Mouse (Mus musculus) embryonic facial prominence, embryonic 13.5 days (tissue): ENCODE results near the gene Zc3h13. TPM values are rescaled to one million over a fixed set of nuclear protein-coding genes. Genes with fewer than 3 reads are reported as not detected.

Source experiments
- ATAC-seq: fragments of 200-750 bp; cut with Nextera tagmentation; 2 replicates; pipeline ENCODE4 v1.8.0; 2017; ENCODE audit warnings: low read depth; ENCODE audit not compliant: insufficient number of reproducible peaks, insufficient read depth, low FRiP score, low TSS enrichment
- H3K27ac ChIP-seq: fragments of 300-500 bp; sonication (generic); 2 replicates; pipeline ENCODE4 v1.5.1; 2015; ENCODE audit warnings: moderate library complexity, mild to moderate bottlenecking, inconsistent platforms
- H3K27me3 ChIP-seq: fragments of 300-500 bp; sonication (generic); 2 replicates; pipeline ENCODE4 v1.6.1; 2015; ENCODE audit warnings: mild to moderate bottlenecking, inconsistent platforms
- H3K36me3 ChIP-seq: fragments of 300-500 bp; sonication (generic); 2 replicates; pipeline ENCODE4 v1.6.1; 2015; ENCODE audit warnings: mild to moderate bottlenecking, inconsistent platforms
- H3K4me1 ChIP-seq: fragments of 300-500 bp; sonication (generic); 2 replicates; pipeline ENCODE4 v1.6.1; 2015; ENCODE audit warnings: inconsistent platforms
- H3K4me2 ChIP-seq: fragments of 300-500 bp; sonication (generic); 2 replicates; pipeline ENCODE4 v1.6.1; 2015; ENCODE audit warnings: moderate library complexity, mild to moderate bottlenecking, inconsistent platforms
- H3K4me3 ChIP-seq: fragments of 300-500 bp; sonication (generic); 2 replicates; pipeline ENCODE4 v1.5.1; 2015; ENCODE audit warnings: mild to moderate bottlenecking, inconsistent platforms
- H3K9ac ChIP-seq: fragments of 300-500 bp; sonication (generic); 2 replicates; pipeline ENCODE4 v1.6.1; 2015; ENCODE audit warnings: mild to moderate bottlenecking, inconsistent platforms
- H3K9me3 ChIP-seq: fragments of 300-500 bp; sonication (generic); 2 replicates; pipeline ENCODE4 v1.6.1; 2016; ENCODE audit warnings: inconsistent platforms
- WGBS: fragments of 180-500 bp; shearing (Covaris S2); methylation state at CpG from one replicate; pipeline ENCODE4 v1.1.7; 2015; ENCODE audit warnings: mixed read lengths; 5-methylcytosine and 5-hydroxymethylcytosine counted together
- polyA plus RNA-seq: library from polyadenylated mRNA; unstranded; fragments of >200 nt; fragmentation: Nextera tagmentation; extraction: Ambion mirVana; gene quantifications from 2 replicates; pipeline ENCODE4 v1.2.1, GENCODE M21; 2015

The Zc3h13 gene
- polyA plus RNA-seq, 1 experiment from 2014 or later = 42.5 TPM

GRCm38 (mm10) chr14:75328062-75328461 lies 43.9 kb downstream of the Zc3h13 start:
- H3K27me3 ChIP-seq = no peaks in the 10 kb centered on the region
- H3K27ac ChIP-seq = no peak overlapping the region
- no peak overlapping the region for H3K4me2 ChIP-seq
- H3K9me3 ChIP-seq = no peaks in the 10 kb centered on the region
- 86% methylated on average over 8 of the region's 8 CpGs for WGBS
- ATAC-seq = no peak
- H3K4me1 ChIP-seq = no peaks in the 10 kb centered on the region
- H3K9ac ChIP-seq = no peak overlapping the region
- H3K4me3 ChIP-seq = no peak overlapping the region
- H3K36me3 ChIP-seq = peaks cover 70% of the 10 kb centered on the region

GRCm38 (mm10) chr14:75330621-75331020 lies 46.4 kb downstream of the Zc3h13 start:
- ATAC-seq = no peak

GRCm38 (mm10) chr14:75334321-75334720 lies 50.1 kb downstream of the Zc3h13 start:
- peaks cover 65% of the 10 kb centered on the region for H3K36me3 ChIP-seq
- 93% methylated on average over 4 of the region's 4 CpGs for WGBS
- no peaks in the 10 kb centered on the region for H3K9me3 ChIP-seq
- no peaks in the 10 kb centered on the region for H3K4me1 ChIP-seq
- no peak for ATAC-seq
- no peak overlapping the region for H3K27ac ChIP-seq
- no peak overlapping the region for H3K9ac ChIP-seq
- H3K27me3 ChIP-seq = no peaks in the 10 kb centered on the region
- H3K4me2 ChIP-seq = no peak overlapping the region
- no peak overlapping the region for H3K4me3 ChIP-seq

More at GRCm38 (mm10) chr14:75330621-75331020, 46.4 kb downstream of the Zc3h13 start:
- WGBS = 87% methylated on average over 6 of the region's 6 CpGs
- Histone ChIP-seq H3K4me3 (no peak overlapping the region), H3K4me2 (no peak overlapping the region), H3K36me3 (peaks cover 58% of the 10 kb centered on the region), H3K9me3 (no peaks in the 10 kb centered on the region), H3K9ac (no peak overlapping the region), H3K27ac (no peak overlapping the region), H3K27me3 (no peaks in the 10 kb centered on the region), H3K4me1 (no peaks in the 10 kb centered on the region)

GRCm38 (mm10) chr14:75337884-75338283 lies 53.7 kb downstream of the Zc3h13 start:
- WGBS = 81% methylated on average over 2 of the region's 2 CpGs
- Histone ChIP-seq H3K4me1 (no peaks in the 10 kb centered on the region), H3K36me3 (peaks cover 49% of the 10 kb centered on the region), H3K9me3 (no peaks in the 10 kb centered on the region), H3K4me3 (no peak overlapping the region), H3K9ac (no peak overlapping the region), H3K27ac (no peak overlapping the region), H3K27me3 (no peaks in the 10 kb centered on the region), H3K4me2 (no peak overlapping the region)
- no peak for ATAC-seq

GRCm38 (mm10) chr14:75346041-75346440 lies 61.9 kb downstream of the Zc3h13 start:
- H3K36me3 ChIP-seq = peaks cover 20% of the 10 kb centered on the region
- H3K27ac ChIP-seq = no peak overlapping the region
- H3K4me3 ChIP-seq = no peak overlapping the region
- 65% methylated on average over 5 of the region's 5 CpGs for WGBS
- no peak for ATAC-seq
- no peaks in the 10 kb centered on the region for H3K9me3 ChIP-seq
- H3K4me1 ChIP-seq = no peaks in the 10 kb centered on the region
- H3K9ac ChIP-seq = no peak overlapping the region
- H3K4me2 ChIP-seq = no peak overlapping the region
- H3K27me3 ChIP-seq = no peaks in the 10 kb centered on the region

- Histone ChIP-seq H3K9me3 (no peaks in the 10 kb centered on the region), H3K27me3 (no peaks in the 10 kb centered on the region), H3K4me3 (no peak overlapping the region), H3K27ac (no peak overlapping the region), H3K36me3 (no peaks in the 10 kb centered on the region), H3K9ac (no peak overlapping the region), H3K4me1 (no peaks in the 10 kb centered on the region), H3K4me2 (no peak overlapping the region)
- ATAC-seq = no peak
- WGBS = 34% methylated on average over 4 of the region's 4 CpGs
These were observed 67.5 kb downstream of the Zc3h13 start for GRCm38 (mm10) chr14:75351626-75352025.

GRCm38 (mm10) chr14:75363316-75363715 lies 79.1 kb downstream of the Zc3h13 start:
- Histone ChIP-seq H3K36me3 (no peaks in the 10 kb centered on the region), H3K4me2 (no peak overlapping the region), H3K4me1 (no peaks in the 10 kb centered on the region), H3K27me3 (no peaks in the 10 kb centered on the region), H3K9ac (no peak overlapping the region), H3K27ac (no peak overlapping the region), H3K4me3 (no peak overlapping the region), H3K9me3 (no peaks in the 10 kb centered on the region)
- 56% methylated on average over 6 of the region's 6 CpGs for WGBS
- ATAC-seq = no peak

- Histone ChIP-seq H3K27me3 (no peaks in the 10 kb centered on the region), H3K4me2 (no peak overlapping the region), H3K27ac (no peak overlapping the region), H3K9me3 (no peaks in the 10 kb centered on the region), H3K4me3 (no peak overlapping the region), H3K4me1 (no peaks in the 10 kb centered on the region), H3K36me3 (no peaks in the 10 kb centered on the region), H3K9ac (no peak overlapping the region)
- WGBS = 80% methylated on average over 9 of the region's 9 CpGs
- ATAC-seq = no peak
These were observed 81.3 kb downstream of the Zc3h13 start for GRCm38 (mm10) chr14:75365301-75366035.

GRCm38 (mm10) chr14:75366741-75367140 lies 82.6 kb downstream of the Zc3h13 start:
- H3K27ac ChIP-seq = no peak overlapping the region
- no peak overlapping the region for H3K4me2 ChIP-seq
- H3K4me1 ChIP-seq = no peaks in the 10 kb centered on the region
- H3K36me3 ChIP-seq = no peaks in the 10 kb centered on the region
- H3K4me3 ChIP-seq = no peak overlapping the region
- no peaks in the 10 kb centered on the region for H3K27me3 ChIP-seq
- no peak overlapping the region for H3K9ac ChIP-seq
- no peaks in the 10 kb centered on the region for H3K9me3 ChIP-seq
- WGBS = 28% methylated on average over 11 of the region's 11 CpGs
- no peak for ATAC-seq

GRCm38 (mm10) chr14:75367503-75367902 lies 83.3 kb downstream of the Zc3h13 start:
- Histone ChIP-seq H3K36me3 (no peaks in the 10 kb centered on the region), H3K27me3 (no peaks in the 10 kb centered on the region), H3K27ac (no peak overlapping the region), H3K4me3 (no peak overlapping the region), H3K9me3 (no peaks in the 10 kb centered on the region), H3K4me1 (no peaks in the 10 kb centered on the region), H3K4me2 (no peak overlapping the region), H3K9ac (no peak overlapping the region)
- WGBS = 48% methylated on average over 3 of the region's 3 CpGs
- no peak for ATAC-seq

GRCm38 (mm10) chr14:75369880-75370279 lies 85.7 kb downstream of the Zc3h13 start:
- Histone ChIP-seq H3K27me3 (no peaks in the 10 kb centered on the region), H3K27ac (no peak overlapping the region), H3K9me3 (no peaks in the 10 kb centered on the region), H3K36me3 (no peaks in the 10 kb centered on the region), H3K4me1 (no peaks in the 10 kb centered on the region), H3K4me3 (no peak overlapping the region), H3K9ac (no peak overlapping the region), H3K4me2 (no peak overlapping the region)
- ATAC-seq = no peak
- WGBS = 88% methylated on average over 5 of the region's 5 CpGs

GRCm38 (mm10) chr14:75375006-75375598 lies 90.9 kb downstream of the Zc3h13 start:
- Histone ChIP-seq H3K9me3 (no peaks in the 10 kb centered on the region), H3K27ac (no peak overlapping the region), H3K27me3 (no peaks in the 10 kb centered on the region), H3K4me3 (no peak overlapping the region), H3K4me1 (no peaks in the 10 kb centered on the region), H3K36me3 (no peaks in the 10 kb centered on the region), H3K9ac (no peak overlapping the region), H3K4me2 (no peak overlapping the region)
- ATAC-seq = no peak
- 69% methylated on average over 11 of the region's 11 CpGs for WGBS
